Mouse (Mus musculus) heart, postnatal 0 days (tissue): ENCODE data around the gene Nr2f2. TPM values are rescaled to one million over a fixed set of nuclear protein-coding genes. Genes with fewer than 3 reads are reported as not detected.

Experiments used
- ATAC-seq: fragments of 200-750 bp; cut with Nextera tagmentation; 2 replicates; pipeline ENCODE4 v1.8.0; 2017; ENCODE audit warnings: low read depth, moderate number of reproducible peaks, moderate library complexity; ENCODE audit not compliant: insufficient read depth
- DNase-seq: peaks from one replicate; pipeline ENCODE4 v3.0.0-alpha.2; 2016; ENCODE audit warnings: low spot score
- H3K27ac ChIP-seq: fragments of 300-500 bp; sonication (generic); 2 replicates; pipeline ENCODE4 v1.5.1; 2014; ENCODE audit warnings: low read depth, mild to moderate bottlenecking
- H3K27me3 ChIP-seq: fragments of 300-500 bp; sonication (generic); 2 replicates; pipeline ENCODE4 v1.6.1; 2014; ENCODE audit warnings: low read length, mixed read lengths; ENCODE audit not compliant: control insufficient read depth, insufficient read depth
- H3K36me3 ChIP-seq: fragments of 300-500 bp; sonication (generic); replicated peaks from 2 replicates; pipeline ENCODE4 v1.6.1; 2014; ENCODE audit warnings: low read length, mixed read lengths; ENCODE audit not compliant: control insufficient read depth, insufficient read depth
- H3K4me1 ChIP-seq: fragments of 300-500 bp; sonication (generic); 2 replicates; pipeline ENCODE4 v1.6.1; 2014; ENCODE audit warnings: antibody characterized with exemption; ENCODE audit not compliant: control insufficient read depth, insufficient read depth
- H3K4me2 ChIP-seq: fragments of 300-500 bp; sonication (generic); 2 replicates; pipeline ENCODE4 v1.6.1; 2014; ENCODE audit warnings: low read depth, mild to moderate bottlenecking, low read length, moderate library complexity
- H3K4me3 ChIP-seq: fragments of 300-500 bp; sonication (generic); 2 replicates; pipeline ENCODE4 v1.5.1; 2014; ENCODE audit warnings: low read depth, low read length
- H3K9ac ChIP-seq: fragments of 300-500 bp; sonication (generic); replicated peaks from 2 replicates; pipeline ENCODE4 v1.6.1; 2014; ENCODE audit warnings: low read depth, low read length, mixed read lengths
- H3K9me3 ChIP-seq: fragments of 300-500 bp; sonication (generic); replicated peaks from 2 replicates; pipeline ENCODE4 v1.6.1; 2016; ENCODE audit warnings: low read length; ENCODE audit not compliant: control insufficient read depth
- CTCF ChIP-seq: IDR thresholded peaks from 2 replicates; pipeline ENCODE4 v1.5.1; 2016; ENCODE audit warnings: antibody characterized with exemption, control low read depth, low read depth
- EP300 ChIP-seq: IDR thresholded peaks from 2 replicates; pipeline ENCODE4 v1.6.1; 2016; ENCODE audit warnings: antibody characterized with exemption, low read depth
- WGBS: fragments of 180-500 bp; shearing (Covaris S2); extraction: QIAGEN DNeasy Blood & Tissue Kit; methylation state at CpG from one replicate; pipeline ENCODE4 v1.1.7; 2014; 5-methylcytosine and 5-hydroxymethylcytosine counted together
- polyA plus RNA-seq: library from polyadenylated mRNA; unstranded; fragments of >200 nt; fragmentation: Nextera tagmentation; extraction: Ambion mirVana; gene quantifications from 2 replicates; pipeline ENCODE4 v1.2.1, GENCODE M21; 2015
- total RNA-seq: library from RNA; depleted of rRNA; stranded (reverse); fragments of >200 nt; gene quantifications from 2 replicates; pipeline ENCODE4 v1.2.3, GENCODE M21; 2014; ENCODE audit warnings: low replicate concordance

Nr2f2 gene
- total and polyA plus RNA-seq, 2 experiments from 2014 or later, result 8.3 to 18.2 TPM

DNA sequence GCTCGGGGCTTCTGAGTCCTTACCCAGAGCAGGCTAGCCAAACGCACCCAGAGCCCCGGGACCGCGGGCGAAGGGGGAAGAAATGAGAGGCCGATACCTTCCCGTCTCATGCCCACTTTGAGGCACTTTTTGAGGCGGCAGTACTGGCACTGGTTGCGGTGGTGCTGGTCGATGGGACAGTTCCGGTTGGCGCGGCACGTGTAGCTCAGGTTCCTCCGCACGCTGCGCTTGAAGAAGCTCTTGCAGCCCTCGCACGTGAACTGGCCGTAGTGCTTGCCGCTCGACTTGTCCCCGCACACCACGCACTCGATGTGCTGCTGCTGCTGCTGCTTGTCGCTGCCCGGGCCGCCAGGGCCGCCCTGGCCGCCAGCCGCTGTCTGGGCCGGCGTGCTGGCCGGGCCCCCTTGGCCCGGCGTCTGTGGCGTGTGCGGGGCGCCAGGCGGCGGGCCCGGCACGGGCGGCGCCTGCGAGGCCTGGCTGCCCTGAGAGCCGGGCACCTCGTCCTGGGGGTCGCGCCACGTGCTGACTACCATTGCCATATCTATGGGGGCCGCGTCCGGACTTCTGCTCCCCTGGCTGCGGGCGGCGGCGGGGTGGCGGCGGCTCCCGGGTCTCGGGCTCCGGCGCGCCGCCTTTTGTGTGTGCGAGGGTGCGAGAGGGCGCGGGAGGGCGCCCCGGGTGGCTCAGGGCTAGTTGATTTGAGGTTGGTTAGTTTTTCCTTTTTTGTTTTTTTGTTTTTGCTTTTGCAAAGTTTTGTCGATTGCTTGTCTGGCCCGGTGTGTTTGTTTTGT lies 6.5 kb downstream of the Nr2f2 start:
- under 1% methylated on average over 72 of the region's 75 CpGs for WGBS
- no peak for DNase-seq
- H3K9me3 ChIP-seq, result no peaks in the 10 kb centered on the region

DNA sequence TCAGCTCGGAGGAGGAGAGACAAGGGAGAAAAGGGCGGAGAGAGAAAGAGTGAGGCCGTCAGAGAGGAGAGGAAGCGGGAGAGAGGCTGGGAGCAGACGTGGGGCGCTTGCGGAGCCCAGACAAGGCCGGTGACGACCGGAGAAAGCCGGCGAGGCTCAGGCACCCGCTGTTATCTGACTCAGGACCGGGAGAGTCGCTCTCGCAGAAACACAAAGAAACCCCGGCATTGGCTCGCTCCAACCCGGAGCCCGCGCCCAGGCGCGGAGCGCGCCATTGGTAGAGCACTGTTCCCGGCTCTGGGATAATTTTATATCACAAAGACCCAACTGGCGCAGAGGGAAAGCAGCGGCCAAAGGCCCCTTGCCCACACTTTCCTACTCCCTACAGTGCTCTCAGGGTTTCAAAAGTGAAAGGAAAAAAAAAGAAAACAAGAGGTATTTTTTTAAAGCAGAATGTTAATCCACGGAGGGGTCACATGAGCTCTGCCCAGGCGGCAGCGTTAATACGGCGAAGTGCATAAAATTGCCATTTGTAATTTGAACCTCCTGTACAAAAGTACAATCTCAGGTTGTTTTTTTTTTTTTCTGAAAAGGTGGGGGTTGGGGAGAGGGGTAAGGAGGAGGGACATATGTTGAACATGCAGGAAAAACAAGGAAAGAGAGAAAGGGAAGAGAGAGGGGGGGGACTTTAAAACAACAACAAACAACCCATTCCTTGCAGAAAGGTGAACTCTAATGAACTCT lies 7.5 kb downstream of the Nr2f2 start:
- WGBS, result under 1% methylated on average over 33 of the region's 33 CpGs
- peak overlapping the region; percentile 96 for H3K27ac ChIP-seq
- H3K4me1 ChIP-seq, result no peaks in the 10 kb centered on the region
- peak overlapping the region; percentile 65 for H3K4me3 ChIP-seq
- no peak for DNase-seq
- no peak for TF ChIP-seq CTCF
- TF ChIP-seq EP300, result no peak
- 0 out of 2 replicates have a peak, but pooled peaks cover 9% of the 10 kb centered on the region for H3K36me3 ChIP-seq
- peak overlapping the region; percentile 87 for H3K9ac ChIP-seq
- H3K27me3 ChIP-seq, result peaks cover 74% of the 10 kb centered on the region
- no peaks in the 10 kb centered on the region for H3K9me3 ChIP-seq
- H3K4me2 ChIP-seq, result peak overlapping the region; percentile 70
- 0 out of 2 replicates have a peak, but pooled peaks have one; percentile 11 for ATAC-seq

More for the DNA sequence above, 6.5 kb downstream of the Nr2f2 start:
- Histone ChIP-seq H3K27me3 (peaks cover 77% of the 10 kb centered on the region), H3K27ac (peak overlapping the region; percentile 96), H3K36me3 (0 out of 2 replicates have a peak, but pooled peaks cover 9% of the 10 kb centered on the region), H3K4me2 (peak overlapping the region; percentile 70), H3K4me1 (no peaks in the 10 kb centered on the region), H3K9ac (peak overlapping the region; percentile 87), H3K4me3 (peak overlapping the region; percentile 65)
- TF ChIP-seq EP300 (no peak), CTCF (no peak)
- ATAC-seq, result no peak

DNA sequence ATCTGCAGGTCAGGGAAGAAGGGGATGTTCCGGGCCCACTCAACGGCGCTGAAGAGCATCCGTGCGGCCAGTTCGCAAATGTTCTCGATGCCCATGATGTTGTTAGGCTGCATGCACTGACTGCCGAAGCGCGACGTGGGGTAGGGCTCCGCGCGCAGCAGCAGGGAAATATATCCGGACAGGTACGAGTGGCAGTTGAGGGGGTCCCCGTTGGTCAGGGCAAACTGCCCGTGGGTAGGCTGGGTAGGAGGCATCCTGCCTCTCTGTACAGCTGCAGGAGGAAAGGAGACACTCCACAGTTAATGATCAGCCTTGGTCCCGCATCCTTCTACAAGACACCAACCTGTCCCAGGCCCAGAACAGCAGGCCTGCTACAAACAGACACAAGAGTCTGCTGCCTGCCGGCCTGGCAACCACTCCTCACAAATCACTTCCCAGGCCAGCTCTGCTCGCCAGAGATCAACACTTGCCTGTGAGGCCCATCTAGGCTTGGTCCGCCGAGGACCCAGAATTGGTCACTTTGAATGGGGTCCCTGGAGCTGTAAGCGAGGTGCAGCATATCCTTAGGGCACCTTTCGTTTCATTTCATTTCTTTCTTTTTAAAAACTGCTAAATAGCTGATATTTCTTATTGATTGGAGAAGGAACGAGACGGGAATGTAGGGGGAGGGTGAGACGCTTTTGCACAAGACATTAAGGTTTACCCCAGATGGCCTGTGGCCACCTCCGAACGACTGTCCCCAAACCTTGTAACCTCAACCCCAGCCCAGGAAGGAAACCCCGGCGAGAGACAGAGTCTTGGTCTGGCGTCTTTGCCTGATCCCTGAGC lies 8.3 kb downstream of the Nr2f2 start:
- 0 out of 2 replicates have a peak, but pooled peaks cover 9% of the 10 kb centered on the region for H3K36me3 ChIP-seq
- peak overlapping the region; percentile 65 for H3K4me3 ChIP-seq
- 6% methylated on average over 33 of the region's 33 CpGs for WGBS
- no peaks in the 10 kb centered on the region for H3K9me3 ChIP-seq
- TF ChIP-seq CTCF, result no peak
- no peak for TF ChIP-seq EP300
- H3K4me1 ChIP-seq, result no peaks in the 10 kb centered on the region
- peak overlapping the region; percentile 87 for H3K9ac ChIP-seq
- ATAC-seq (no peak), DNase-seq (no peak)
- peak overlapping the region; percentile 70 for H3K4me2 ChIP-seq
- H3K27ac ChIP-seq, result peak overlapping the region; percentile 96
- H3K27me3 ChIP-seq, result peaks cover 68% of the 10 kb centered on the region

DNA sequence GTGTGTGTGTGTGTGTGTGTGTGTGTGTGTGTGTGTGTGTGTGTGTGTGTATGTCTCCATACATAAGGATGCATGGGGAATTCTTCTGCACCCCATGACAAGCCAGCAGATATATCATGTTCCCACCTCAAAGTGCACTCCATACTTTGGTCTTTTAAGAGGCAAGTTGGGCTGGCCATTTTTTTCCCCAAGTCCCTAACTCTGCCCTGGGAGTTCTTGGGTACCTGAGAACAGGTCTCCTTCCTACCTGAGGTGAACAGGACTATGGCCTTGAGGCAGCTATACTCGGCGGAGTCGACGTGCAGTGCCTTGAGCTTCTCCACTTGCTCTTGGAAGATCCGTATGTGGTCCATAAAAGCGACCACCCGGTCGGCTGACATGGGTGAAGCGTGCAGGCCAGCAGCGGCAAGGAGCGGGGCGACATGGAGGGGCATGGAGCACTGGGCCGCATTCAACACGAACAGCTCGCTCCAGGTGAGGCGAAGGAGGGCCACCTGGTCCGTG lies 9.0 kb downstream of the Nr2f2 start:
- DNase-seq, result no peak
- no peaks in the 10 kb centered on the region for H3K4me1 ChIP-seq
- 22% methylated on average over 17 of the region's 17 CpGs for WGBS

More for the DNA sequence above, 9.0 kb downstream of the Nr2f2 start:
- 0 out of 2 replicates have a peak, but pooled peaks cover 9% of the 10 kb centered on the region for H3K36me3 ChIP-seq
- peaks cover 69% of the 10 kb centered on the region for H3K27me3 ChIP-seq
- ATAC-seq, result no peak
- no peak for TF ChIP-seq CTCF
- no peak for TF ChIP-seq EP300
- no peaks in the 10 kb centered on the region for H3K9me3 ChIP-seq
- H3K4me3 ChIP-seq, result peak overlapping the region; percentile 65
- no peak overlapping the region for H3K27ac ChIP-seq
- peak overlapping the region; percentile 87 for H3K9ac ChIP-seq
- peak overlapping the region; percentile 70 for H3K4me2 ChIP-seq
